Mouse (Mus musculus) bone marrow macrophage, adult 2 months (primary cell): ENCODE results near the gene Slc27a2.

Experiments used
- CTCF ChIP-seq: IDR thresholded peaks from 2 replicates; pipeline ENCODE4 v1.5.1; 2012; ENCODE audit warnings: low read depth, mild to moderate bottlenecking, low read length, moderate library complexity
- POLR2A ChIP-seq: IDR thresholded peaks from 2 replicates; pipeline ENCODE4 v1.6.1; 2012; ENCODE audit warnings: mild to moderate bottlenecking, low read depth, low read length, borderline replicate concordance

GRCm38 (mm10) chr2:126628455-126628995 lies 76.3 kb downstream of the Slc27a2 start:
- TF ChIP-seq CTCF (no peak), POLR2A (no peak)
